Mouse (Mus musculus) layer of hippocampus, postnatal 14 days (tissue): ENCODE measurements around the gene Rab11fip4. TPM values are rescaled to one million over a fixed set of nuclear protein-coding genes. Genes with fewer than 3 reads are reported as not detected.

Source experiments
- DNase-seq, 2 experiments: peaks; one replicate each; pipeline ENCODE4 v3.0.0; 2021 to 2022; ENCODE audit warnings: low spot score in 2 of 2, mixed read lengths in 1 of 2
- microRNA-seq, 2 experiments: library from miRNA; unstranded; fragments of <30 nt; microRNA quantifications; one replicate each; pipeline ENCODE4 v1.2.0; 2021
- total RNA-seq, 2 experiments: library from RNA; stranded (reverse); gene quantifications; 2 replicates each; pipeline ENCODE4 v1.2.3; 2021

The Rab11fip4 gene
- total RNA-seq, 2 experiments from 2014 or later, result 159 to 161 TPM

DNA sequence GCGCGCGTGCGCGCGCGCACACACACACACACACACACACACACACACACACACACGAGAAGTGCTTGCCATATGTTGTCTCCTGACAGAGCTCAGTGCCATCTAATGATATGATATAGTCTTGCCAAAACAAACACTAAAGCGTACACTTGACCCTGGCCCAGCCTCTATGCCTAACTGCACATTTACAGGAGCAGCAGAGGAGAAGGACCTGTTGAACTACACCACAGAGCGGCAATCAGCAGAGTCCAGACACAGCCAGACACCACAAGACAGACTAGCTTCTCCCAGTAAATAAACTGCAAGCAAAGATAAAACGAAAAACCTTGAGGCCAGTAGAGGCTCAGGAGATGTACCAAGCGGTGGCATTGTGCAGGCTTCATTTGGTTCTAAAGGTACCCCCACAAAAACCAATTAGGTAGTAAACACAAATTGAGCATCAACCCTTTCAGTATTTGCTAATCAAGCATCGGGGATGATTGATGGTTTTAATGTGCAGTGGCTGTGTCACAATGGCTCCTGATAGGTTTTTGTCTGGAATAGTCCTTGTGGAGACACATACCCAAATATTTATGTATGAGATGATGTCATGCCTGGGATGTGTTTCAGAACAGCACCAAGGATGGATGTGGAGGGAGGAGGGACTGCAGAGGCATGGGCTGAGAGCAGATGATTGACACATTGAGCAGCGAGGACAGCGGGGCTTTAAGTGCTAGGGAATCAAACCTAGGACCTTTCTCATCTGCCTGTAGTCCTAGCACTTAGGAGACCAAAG is 145.4 kb downstream of the Rab11fip4 start:
- no peak for DNase-seq

DNA sequence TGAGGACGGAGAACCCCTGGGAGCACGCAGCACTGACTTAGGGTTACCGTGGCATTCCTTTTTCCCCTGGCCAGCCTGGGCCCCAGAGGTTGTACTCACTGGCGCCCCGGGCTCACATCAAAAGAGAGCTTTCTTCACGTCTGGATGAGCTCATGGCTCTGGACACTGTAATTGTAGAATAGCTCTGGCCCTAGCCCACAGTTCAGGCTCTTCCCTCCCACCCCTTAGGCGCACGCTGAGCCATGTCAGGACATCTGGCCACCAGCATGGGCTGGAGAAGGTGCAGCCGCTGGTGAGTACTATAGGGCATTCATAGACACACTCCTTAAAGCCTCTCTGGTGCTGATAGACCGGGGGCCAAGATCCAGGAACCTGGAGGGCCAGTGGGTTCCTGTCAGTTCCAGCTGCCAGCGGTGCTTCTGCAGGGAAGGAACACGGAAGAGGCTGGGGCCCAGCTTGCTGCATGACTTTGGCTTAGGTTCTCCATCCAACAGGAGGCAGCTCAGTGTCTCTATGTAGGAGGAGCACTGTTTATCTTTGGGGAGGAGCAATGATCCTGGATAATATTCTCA is 146.2 kb downstream of the Rab11fip4 start:
- no peak for DNase-seq

DNA sequence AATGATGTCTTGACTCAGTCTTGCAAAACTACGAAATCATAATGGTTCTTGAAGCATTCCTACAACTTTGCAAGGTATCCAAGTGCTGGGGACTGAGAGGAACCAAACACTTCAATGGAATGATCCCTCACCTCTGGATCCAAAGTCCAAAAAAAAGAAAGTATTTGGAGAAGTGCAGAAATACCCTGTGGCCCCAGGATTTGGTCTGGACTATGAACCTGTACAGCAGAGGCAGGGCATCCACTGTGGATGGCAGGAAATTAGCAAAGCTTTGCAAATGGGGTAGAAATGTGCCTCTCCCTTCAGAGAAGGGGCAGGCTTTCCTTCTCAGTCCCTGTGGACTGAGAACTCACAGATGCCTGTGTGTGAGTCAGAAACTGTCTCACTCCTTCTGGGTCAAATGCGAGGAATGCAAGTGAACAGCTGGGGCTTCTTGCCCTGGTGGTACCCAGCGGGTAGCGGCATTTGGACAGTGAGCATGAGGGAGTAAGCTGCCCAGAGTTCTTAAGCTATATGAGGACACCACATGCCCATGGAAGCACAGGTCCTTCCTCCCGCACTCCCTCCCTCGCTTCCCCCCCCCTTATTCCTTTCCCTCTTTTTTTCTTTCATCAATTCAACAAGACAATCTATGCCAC is 147.0 kb downstream of the Rab11fip4 start:
- no peak for DNase-seq

DNA sequence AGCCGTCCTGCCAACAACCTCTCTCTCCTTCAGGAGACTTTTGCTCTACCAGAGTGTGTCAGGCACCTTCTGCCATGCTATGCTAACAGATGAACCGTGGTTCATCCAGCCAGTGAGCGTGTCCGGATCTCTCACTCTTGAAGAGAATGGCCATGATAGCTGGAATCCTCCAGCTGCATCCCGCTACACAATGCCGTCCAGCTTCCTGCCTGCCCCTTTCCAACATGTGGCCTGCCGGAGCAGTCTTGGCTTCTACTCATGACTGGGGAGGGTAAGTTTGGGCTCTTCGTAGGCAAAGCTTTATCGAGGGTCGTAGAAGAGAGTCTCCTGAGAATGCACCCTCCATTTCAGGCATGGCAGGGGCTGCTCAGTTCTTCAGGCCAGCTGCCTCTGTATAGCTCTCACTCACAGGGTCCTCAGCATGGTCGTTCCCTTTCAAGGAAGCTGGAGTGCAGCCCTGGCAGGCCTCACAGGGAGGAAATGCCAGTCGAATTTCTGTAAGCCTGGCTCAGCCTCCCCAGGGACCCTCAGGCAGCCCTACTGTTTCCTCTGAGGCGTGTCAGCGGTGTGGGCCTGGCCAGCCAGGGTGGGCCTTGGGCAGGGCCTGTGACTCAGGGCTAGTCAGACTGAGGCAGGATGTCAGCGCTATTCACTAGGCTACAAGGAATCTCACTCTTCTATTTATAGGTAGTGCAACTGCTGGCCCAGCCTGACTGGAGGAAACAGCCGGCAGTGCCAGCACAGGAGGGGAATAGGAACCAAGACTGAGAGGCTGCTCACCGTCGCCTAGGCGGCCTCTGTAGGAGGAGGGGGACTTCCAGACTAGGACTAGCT is 147.9 kb downstream of the Rab11fip4 start:
- DNase-seq, result no peak

DNA sequence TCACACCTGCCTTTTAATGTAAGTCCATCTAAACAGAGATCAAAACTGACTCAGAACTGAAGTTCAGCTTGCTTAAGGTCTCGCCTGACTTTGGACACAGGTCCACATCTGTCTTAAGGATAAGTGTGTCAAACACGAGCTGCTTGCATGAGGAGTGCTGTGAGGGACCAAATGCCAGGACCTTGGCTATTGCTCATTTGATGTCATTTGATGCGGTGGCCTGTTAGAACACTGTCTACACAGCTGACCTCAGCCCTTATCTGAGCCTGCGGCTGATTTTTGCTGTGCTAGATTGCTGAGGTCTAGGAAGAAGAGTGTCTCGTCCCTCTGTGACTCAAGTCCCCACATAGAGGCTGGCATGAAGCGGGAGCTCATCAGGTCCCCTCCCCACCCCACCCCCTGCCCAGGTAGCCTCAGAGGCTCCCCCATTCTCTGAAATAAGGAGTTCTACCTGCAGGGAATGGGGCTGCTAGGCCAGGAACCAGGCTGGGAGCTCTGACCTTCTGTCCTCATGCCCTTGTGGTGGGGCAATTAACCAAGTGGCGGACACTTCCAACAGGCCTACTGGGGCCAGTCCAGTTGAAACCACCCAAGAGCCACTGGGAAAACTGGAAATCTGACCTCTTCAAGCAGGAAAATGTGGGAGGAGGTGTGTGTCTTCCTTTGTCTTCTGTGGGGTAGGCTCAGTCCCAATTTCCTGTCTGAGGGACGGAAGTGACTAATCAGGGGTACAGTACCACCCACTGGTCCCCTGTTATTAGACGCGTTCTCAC is 149.9 kb downstream of the Rab11fip4 start:
- no peak for DNase-seq

DNA sequence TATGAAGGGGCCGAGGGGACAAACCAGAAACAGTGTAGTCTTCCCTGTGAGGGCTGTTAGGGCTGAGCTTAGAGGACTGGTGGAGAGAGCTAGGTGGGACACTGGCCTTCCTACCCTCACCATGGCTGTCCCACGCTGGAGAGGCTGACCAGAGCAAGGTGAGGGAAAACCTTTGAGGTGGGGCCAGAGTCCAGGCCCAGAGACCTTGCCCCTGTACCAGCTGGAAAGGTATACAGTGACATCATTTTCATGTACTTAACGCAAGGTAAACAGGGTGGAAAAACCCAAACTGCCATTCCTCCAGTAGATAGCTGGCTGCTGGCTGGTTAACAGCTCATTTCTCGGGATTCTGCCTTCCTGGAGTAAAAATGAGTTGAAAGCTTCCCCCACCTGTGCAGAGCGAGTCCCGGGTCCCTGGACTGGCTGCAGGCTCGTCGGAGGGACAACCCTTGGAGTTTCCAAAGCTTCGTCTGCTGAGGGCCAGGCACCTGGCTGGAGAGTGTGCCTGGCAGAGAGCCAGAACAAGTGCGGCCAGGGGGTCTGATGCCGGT is 155.6 kb downstream of the Rab11fip4 start:
- DNase-seq, result no peak

Small RNA genes within 50 kb of the gene (microRNA-seq; reads per million reads assigned to microRNA genes)
- gene Mir193a, result 11.9 to 15.2 reads per million in 2 experiments
- gene Mir365-2, result 0.85 to 2.0 reads per million in 2 experiments

Other genes starting within 250 kb of the Rab11fip4 start
- 10 to 100 TPM; 77.1 to 86.3 TPM for gene Omg, start 87.1 kb upstream of the Rab11fip4 start, total RNA-seq
- under 1 TPM; 0.30 to 0.60 TPM for gene Evi2b, start 67.5 kb upstream of the Rab11fip4 start, total RNA-seq
- under 1 TPM in 1 of 2 experiments, not detected in 1; 0.14 TPM for gene Evi2, start 60.6 kb upstream of the Rab11fip4 start, total RNA-seq
- gene Evi2a, start 60.6 kb upstream of the Rab11fip4 start, total RNA-seq, result 1 to 10 TPM; 7.4 to 8.7 TPM